Mouse (Mus musculus) limb, embryonic 13.5 days (tissue): Measurements from ENCODE around the gene Setd1b. TPM values are rescaled to one million over a fixed set of nuclear protein-coding genes. Genes with fewer than 3 reads are reported as not detected.

Source experiments
- ATAC-seq: fragments of 200-750 bp; cut with Nextera tagmentation; 2 replicates; pipeline ENCODE4 v1.8.0; 2017; ENCODE audit warnings: low read depth, moderate number of reproducible peaks, moderate TSS enrichment; ENCODE audit not compliant: low FRiP score
- H3K27ac ChIP-seq: fragments of 300-500 bp; sonication (generic); 2 replicates; pipeline ENCODE4 v1.5.1; 2015; ENCODE audit warnings: inconsistent platforms, mild to moderate bottlenecking, moderate library complexity
- H3K27me3 ChIP-seq: fragments of 300-500 bp; sonication (generic); 2 replicates; pipeline ENCODE4 v1.6.1; 2015; ENCODE audit warnings: mild to moderate bottlenecking, inconsistent platforms
- H3K36me3 ChIP-seq: fragments of 300-500 bp; sonication (generic); 2 replicates; pipeline ENCODE4 v1.6.1; 2015; ENCODE audit warnings: inconsistent platforms, mild to moderate bottlenecking, moderate library complexity
- H3K4me1 ChIP-seq: fragments of 300-500 bp; sonication (generic); 2 replicates; pipeline ENCODE4 v1.6.1; 2015; ENCODE audit warnings: inconsistent platforms
- H3K4me2 ChIP-seq: fragments of 300-500 bp; sonication (generic); replicated peaks from 2 replicates; pipeline ENCODE4 v1.6.1; 2015; ENCODE audit warnings: inconsistent platforms, mild to moderate bottlenecking, moderate library complexity
- H3K4me3 ChIP-seq: fragments of 300-500 bp; sonication (generic); 2 replicates; pipeline ENCODE4 v1.5.1; 2015; ENCODE audit warnings: moderate library complexity, mild to moderate bottlenecking, inconsistent platforms
- H3K9ac ChIP-seq: fragments of 300-500 bp; sonication (generic); 2 replicates; pipeline ENCODE4 v1.6.1; 2015; ENCODE audit warnings: mild to moderate bottlenecking, inconsistent platforms
- H3K9me3 ChIP-seq: fragments of 300-500 bp; sonication (generic); 2 replicates; pipeline ENCODE4 v1.6.1; 2016; ENCODE audit warnings: inconsistent platforms
- WGBS: fragments of 180-500 bp; shearing (Covaris S2); methylation state at CpG from one replicate; pipeline ENCODE4 v1.1.7; 2015; 5-methylcytosine and 5-hydroxymethylcytosine counted together
- polyA plus RNA-seq: library from polyadenylated mRNA; unstranded; fragments of >200 nt; fragmentation: Nextera tagmentation; extraction: Ambion mirVana; gene quantifications from 2 replicates; pipeline ENCODE4 v1.2.1, GENCODE M21; 2015

Setd1b gene
- polyA plus RNA-seq, 1 experiment from 2014 or later, result 11.1 TPM

DNA sequence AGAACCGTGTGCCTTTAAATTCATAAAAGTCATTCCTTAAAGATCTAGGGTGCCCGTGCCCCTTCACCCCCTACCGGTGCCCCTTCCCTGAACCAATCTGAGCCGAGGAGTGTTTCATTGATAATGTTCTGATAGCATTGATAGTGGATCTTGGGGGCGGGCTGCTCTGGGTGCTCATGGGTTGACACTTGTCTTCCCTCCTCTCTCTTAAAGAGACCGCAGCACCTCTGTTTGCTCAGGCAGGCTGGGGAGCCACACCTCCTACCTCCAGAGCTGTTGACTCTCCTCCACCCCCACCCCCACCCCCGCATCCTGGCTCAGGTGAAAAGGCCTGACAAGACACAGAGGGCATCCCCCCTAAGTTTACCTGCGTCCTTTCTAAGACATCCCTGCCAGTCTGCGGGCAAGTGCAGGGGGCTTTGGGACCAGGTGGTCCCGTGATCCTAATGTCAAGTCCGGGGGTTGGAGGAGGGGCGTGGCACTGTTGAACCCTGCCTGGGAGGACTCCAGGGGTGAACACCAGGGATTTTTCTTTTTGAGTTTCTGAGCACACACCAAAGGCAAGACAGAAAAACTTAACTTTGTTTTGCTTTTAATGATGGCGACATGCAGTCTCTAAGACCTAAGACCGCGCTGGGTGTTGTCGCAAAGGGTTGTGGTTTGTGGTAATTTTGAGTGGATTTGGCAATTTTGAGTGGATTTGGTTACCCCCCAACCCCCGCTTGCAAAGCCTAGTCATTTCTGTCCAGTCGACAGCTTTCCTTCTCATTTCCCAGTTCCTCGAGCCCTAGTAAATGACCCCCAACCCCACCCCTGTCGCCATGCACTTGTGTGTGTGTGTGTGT is 3.0 kb downstream of the Setd1b start:
- peak overlapping the region; percentile 98 for H3K4me2 ChIP-seq
- peaks cover 51% of the 10 kb centered on the region for H3K36me3 ChIP-seq
- peaks cover 51% of the 10 kb centered on the region for H3K4me1 ChIP-seq
- H3K27me3 ChIP-seq, result no peaks in the 10 kb centered on the region
- H3K4me3 ChIP-seq, result peak overlapping the region; percentile 94
- H3K9me3 ChIP-seq, result no peaks in the 10 kb centered on the region
- 31% methylated on average over 20 of the region's 20 CpGs for WGBS
- H3K9ac ChIP-seq, result peak overlapping the region; percentile 100
- H3K27ac ChIP-seq, result no peak overlapping the region
- no peak for ATAC-seq

DNA sequence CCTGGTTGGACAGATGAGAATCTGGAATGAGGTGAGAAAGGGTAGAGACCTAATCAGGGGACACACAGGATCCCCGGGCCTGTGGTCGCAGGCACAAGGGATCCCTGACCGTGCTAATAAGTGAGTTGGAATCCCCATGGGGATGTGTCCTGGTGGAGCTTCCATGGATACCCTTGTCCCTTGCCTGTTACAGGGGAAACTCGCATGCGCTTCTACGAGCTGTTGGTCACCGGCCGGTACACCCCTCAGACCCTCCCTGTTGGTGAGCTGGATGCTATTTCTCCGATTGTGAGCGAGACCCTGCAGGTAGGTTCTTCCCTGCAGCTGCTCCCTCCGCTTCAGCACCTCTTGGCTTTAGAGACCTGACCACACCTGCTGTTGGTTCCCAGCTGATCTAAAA is 4.4 kb downstream of the Setd1b start:
- no peak overlapping the region for H3K27ac ChIP-seq
- H3K27me3 ChIP-seq, result no peaks in the 10 kb centered on the region
- H3K36me3 ChIP-seq, result peaks cover 63% of the 10 kb centered on the region
- WGBS, result 83% methylated on average over 11 of the region's 11 CpGs
- H3K4me1 ChIP-seq, result peaks cover 65% of the 10 kb centered on the region
- H3K9ac ChIP-seq, result no peak overlapping the region
- no peak for ATAC-seq
- H3K9me3 ChIP-seq, result no peaks in the 10 kb centered on the region
- H3K4me2 ChIP-seq, result no peak overlapping the region
- H3K4me3 ChIP-seq, result no peak overlapping the region

DNA sequence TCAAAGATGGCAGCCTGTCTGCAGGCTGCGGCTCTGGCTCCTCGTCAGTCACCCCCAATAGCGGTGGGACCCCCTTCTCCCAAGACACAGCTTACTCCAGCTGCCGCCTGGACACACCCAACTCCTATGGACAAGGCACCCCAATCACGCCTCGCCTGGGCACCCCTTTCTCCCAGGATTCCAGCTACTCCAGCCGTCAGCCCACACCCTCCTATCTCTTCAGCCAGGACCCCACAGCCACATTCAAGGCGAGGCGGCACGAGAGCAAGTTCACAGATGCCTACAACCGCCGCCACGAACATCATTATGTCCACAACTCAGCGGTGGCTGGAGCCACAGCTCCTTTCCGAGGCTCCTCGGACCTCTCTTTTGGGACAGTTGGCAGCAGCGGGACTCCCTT is 5.6 kb downstream of the Setd1b start:
- WGBS, result 85% methylated on average over 17 of the region's 17 CpGs
- peaks cover 75% of the 10 kb centered on the region for H3K36me3 ChIP-seq
- ATAC-seq, result no peak
- no peak overlapping the region for H3K4me3 ChIP-seq
- no peaks in the 10 kb centered on the region for H3K27me3 ChIP-seq
- peaks cover 68% of the 10 kb centered on the region for H3K4me1 ChIP-seq
- no peak overlapping the region for H3K4me2 ChIP-seq
- H3K9ac ChIP-seq, result 0 out of 2 replicates have a peak overlapping the region, but pooled peaks have one; percentile 13
- H3K27ac ChIP-seq, result no peak overlapping the region
- no peaks in the 10 kb centered on the region for H3K9me3 ChIP-seq

DNA sequence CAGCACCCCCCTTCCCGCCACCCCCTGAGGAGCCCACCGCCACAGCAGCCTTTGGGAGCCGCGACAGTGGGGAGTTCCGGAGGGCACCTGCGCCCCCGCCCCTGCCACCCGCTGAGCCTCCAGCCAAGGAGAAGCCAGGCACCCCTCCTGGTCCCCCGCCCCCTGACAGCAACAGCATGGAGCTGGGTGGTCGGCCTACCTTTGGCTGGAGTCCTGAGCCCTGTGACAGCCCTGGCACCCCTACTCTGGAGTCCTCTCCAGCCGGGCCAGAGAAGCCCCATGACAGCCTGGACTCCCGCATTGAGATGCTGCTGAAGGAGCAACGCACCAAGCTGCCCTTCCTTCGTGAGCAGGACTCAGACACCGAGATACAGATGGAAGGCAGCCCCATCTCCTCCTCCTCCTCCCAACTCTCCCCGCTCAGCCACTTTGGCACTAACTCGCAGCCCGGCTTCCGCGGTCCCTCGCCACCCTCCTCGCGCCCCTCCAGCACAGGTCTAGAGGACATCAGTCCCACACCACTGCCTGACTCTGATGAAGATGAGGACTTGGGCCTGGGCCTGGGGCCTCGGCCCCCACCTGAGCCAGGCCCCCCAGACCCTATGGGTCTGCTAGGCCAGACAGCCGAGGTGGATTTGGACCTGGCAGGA is 6.2 kb downstream of the Setd1b start:
- Histone ChIP-seq H3K4me3 (no peak overlapping the region), H3K4me2 (peak overlapping the region; percentile 67; the same call in 1 of the 2 replicates), H3K27me3 (no peaks in the 10 kb centered on the region), H3K27ac (no peak overlapping the region), H3K4me1 (peaks cover 68% of the 10 kb centered on the region), H3K9ac (0 out of 2 replicates have a peak overlapping the region, but pooled peaks have one; percentile 13), H3K36me3 (peaks cover 82% of the 10 kb centered on the region), H3K9me3 (no peaks in the 10 kb centered on the region)
- no peak for ATAC-seq
- WGBS, result 86% methylated on average over 25 of the region's 25 CpGs

GRCm38 (mm10) chr5:123149451-123150400 is 7.7 kb downstream of the Setd1b start:
- WGBS, result 9% methylated on average over 19 of the region's 19 CpGs
- H3K27ac ChIP-seq, result 0 out of 2 replicates have a peak overlapping the region, but pooled peaks have one; percentile 33
- ATAC-seq, result peak; percentile 87

DNA sequence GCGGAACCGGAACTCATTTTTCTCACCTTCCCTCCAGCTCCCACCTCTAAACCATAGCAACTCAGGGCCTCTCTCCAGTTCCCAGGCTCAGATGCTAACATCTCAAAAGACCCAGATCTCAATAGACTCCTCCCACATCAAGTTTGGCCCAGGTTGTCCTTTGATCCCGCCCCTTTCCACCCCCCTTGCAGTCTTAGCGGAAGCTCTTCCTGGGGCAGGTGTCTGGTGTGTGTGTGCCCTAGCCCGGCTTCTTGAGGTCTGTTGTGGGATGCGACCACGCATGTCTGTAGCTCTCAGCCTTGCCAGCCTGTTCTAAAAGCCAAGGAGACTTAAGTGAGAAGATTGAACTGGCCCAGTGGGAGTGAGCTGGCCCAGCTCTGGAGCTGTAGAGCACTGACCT is 8.6 kb downstream of the Setd1b start:
- Histone ChIP-seq H3K9me3 (no peaks in the 10 kb centered on the region), H3K9ac (peak overlapping the region; percentile 40), H3K27me3 (no peaks in the 10 kb centered on the region), H3K4me1 (peaks cover 47% of the 10 kb centered on the region), H3K4me2 (peak overlapping the region; percentile 67), H3K36me3 (peaks cover 89% of the 10 kb centered on the region), H3K27ac (no peak overlapping the region; the same call in 1 of the 2 replicates), H3K4me3 (peak overlapping the region; percentile 40)
- 39% methylated on average over 7 of the region's 7 CpGs for WGBS
- no peak for ATAC-seq

More at GRCm38 (mm10) chr5:123149451-123150400, 7.7 kb downstream of the Setd1b start:
- Histone ChIP-seq H3K36me3 (peaks cover 90% of the 10 kb centered on the region), H3K4me1 (peaks cover 56% of the 10 kb centered on the region), H3K9me3 (no peaks in the 10 kb centered on the region), H3K4me3 (peak overlapping the region; percentile 40), H3K4me2 (peak overlapping the region; percentile 67), H3K9ac (peak overlapping the region; percentile 40), H3K27me3 (no peaks in the 10 kb centered on the region)

GRCm38 (mm10) chr5:123151077-123151476 is 9.1 kb downstream of the Setd1b start:
- WGBS, result 28% methylated on average over 7 of the region's 7 CpGs
- Histone ChIP-seq H3K4me2 (peak overlapping the region; percentile 67), H3K9ac (peak overlapping the region; percentile 40), H3K4me1 (peaks cover 42% of the 10 kb centered on the region), H3K27ac (no peak overlapping the region; the same call in 1 of the 2 replicates), H3K36me3 (peaks cover 88% of the 10 kb centered on the region), H3K4me3 (peak overlapping the region; percentile 40), H3K9me3 (no peaks in the 10 kb centered on the region), H3K27me3 (no peaks in the 10 kb centered on the region)
- ATAC-seq, result no peak

GRCm38 (mm10) chr5:123151707-123152362 is 9.8 kb downstream of the Setd1b start:
- Histone ChIP-seq H3K4me3 (no peak overlapping the region), H3K36me3 (peaks cover 87% of the 10 kb centered on the region), H3K4me2 (no peak overlapping the region), H3K27me3 (no peaks in the 10 kb centered on the region), H3K4me1 (peaks cover 37% of the 10 kb centered on the region), H3K9ac (no peak overlapping the region), H3K9me3 (no peaks in the 10 kb centered on the region), H3K27ac (no peak overlapping the region)
- ATAC-seq, result no peak
- WGBS, result 93% methylated on average over 16 of the region's 19 CpGs

DNA sequence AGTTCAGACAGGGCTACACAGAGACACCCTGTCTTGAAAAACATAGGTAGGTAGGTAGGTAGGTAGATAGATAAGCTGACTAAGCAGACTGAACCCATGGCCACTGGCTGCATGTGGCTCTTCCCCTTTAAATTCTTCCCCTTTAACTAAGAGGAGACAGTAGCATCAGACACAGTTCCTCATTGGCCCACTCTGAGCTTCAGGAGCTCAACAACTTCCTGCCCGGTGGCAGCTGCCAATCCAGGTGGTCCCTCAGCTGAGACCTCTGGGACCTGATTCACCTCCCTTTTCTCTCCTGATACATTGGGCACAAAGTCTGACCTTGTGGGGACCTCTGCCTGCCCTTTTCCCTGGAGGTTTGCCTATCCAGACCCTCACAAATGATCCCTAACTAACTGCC is 10.9 kb downstream of the Setd1b start:
- H3K4me3 ChIP-seq, result no peak overlapping the region
- no peak overlapping the region for H3K9ac ChIP-seq
- ATAC-seq, result no peak
- H3K4me1 ChIP-seq, result peaks cover 36% of the 10 kb centered on the region
- 71% methylated on average over 1 of the region's 1 CpGs for WGBS
- H3K27ac ChIP-seq, result no peak overlapping the region
- H3K9me3 ChIP-seq, result no peaks in the 10 kb centered on the region
- H3K36me3 ChIP-seq, result peaks cover 87% of the 10 kb centered on the region
- H3K4me2 ChIP-seq, result no peak overlapping the region
- no peaks in the 10 kb centered on the region for H3K27me3 ChIP-seq

DNA sequence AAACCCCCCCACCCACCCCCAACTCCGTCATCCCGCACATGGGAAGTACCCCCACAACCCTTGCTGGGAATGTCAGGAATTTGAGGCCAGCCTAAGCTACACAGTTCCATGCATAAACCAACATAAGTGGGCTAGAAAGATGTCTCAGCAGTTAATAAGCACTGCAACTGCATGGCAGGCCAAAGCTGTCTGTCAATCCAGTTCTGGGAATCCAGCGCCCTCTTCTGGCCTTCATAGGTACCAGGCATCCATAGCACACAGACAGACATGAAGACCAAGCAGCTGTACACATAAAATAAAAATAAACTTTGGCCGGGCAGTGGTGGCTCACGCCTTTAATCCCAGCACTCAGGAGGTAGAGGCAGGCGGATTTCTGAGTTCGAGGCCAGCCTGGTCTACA is 13.4 kb downstream of the Setd1b start:
- peaks cover 13% of the 10 kb centered on the region for H3K4me1 ChIP-seq
- no peak overlapping the region for H3K27ac ChIP-seq
- no peak overlapping the region for H3K4me3 ChIP-seq
- no peaks in the 10 kb centered on the region for H3K27me3 ChIP-seq
- no peak overlapping the region for H3K4me2 ChIP-seq
- H3K9me3 ChIP-seq, result no peaks in the 10 kb centered on the region
- H3K9ac ChIP-seq, result no peak overlapping the region
- peaks cover 92% of the 10 kb centered on the region for H3K36me3 ChIP-seq
- no peak for ATAC-seq
- WGBS, result 47% methylated on average over 7 of the region's 7 CpGs

- Histone ChIP-seq H3K4me2 (no peak overlapping the region), H3K4me1 (no peaks in the 10 kb centered on the region), H3K9me3 (no peaks in the 10 kb centered on the region), H3K9ac (no peak overlapping the region), H3K27ac (no peak overlapping the region), H3K4me3 (no peak overlapping the region), H3K27me3 (no peaks in the 10 kb centered on the region), H3K36me3 (peaks cover 93% of the 10 kb centered on the region)
- 90% methylated on average over 12 of the region's 12 CpGs for WGBS
- no peak for ATAC-seq
Measured at GRCm38 (mm10) chr5:123156763-123157162, 14.8 kb downstream of the Setd1b start.
